Mouse (Mus musculus) MEL (cell line): ENCODE results near the gene Zfp607b.

Experiments used
- CTCF ChIP-seq, 3 experiments: IDR thresholded peaks in 2 of 3; conservative IDR thresholded peaks in 1 of 3; 2 replicates each; pipeline ENCODE4 v1.5.1; 2011 to 2012; ENCODE audit warnings: low read length in 3 of 3, low read depth in 2 of 3, mild to moderate bottlenecking in 2 of 3, improper control_type of control experiment in 1 of 3, inconsistent platforms in 1 of 3, mixed read lengths in 1 of 3, moderate library complexity in 1 of 3; ENCODE audit not compliant: control insufficient read depth in 1 of 3, insufficient read depth in 1 of 3, poor library complexity in 1 of 3, severe bottlenecking in 1 of 3
- KAT2A ChIP-seq: conservative IDR thresholded peaks from 2 replicates; pipeline ENCODE4 v1.6.1; 2012; ENCODE audit warnings: low read depth, low read length, improper control_type of control experiment, inconsistent platforms
- MAX ChIP-seq: IDR thresholded peaks from 2 replicates; pipeline ENCODE4 v1.6.1; 2011; ENCODE audit warnings: low read length, improper control_type of control experiment
- POLR2A ChIP-seq, 2 experiments: IDR thresholded peaks; 2 replicates each; pipeline ENCODE4 v1.6.1; 2011 to 2012; ENCODE audit warnings: low read length in 2 of 2, mild to moderate bottlenecking in 2 of 2, control low read depth in 1 of 2, improper control_type of control experiment in 1 of 2, low read depth in 1 of 2, moderate library complexity in 1 of 2; ENCODE audit not compliant: control insufficient read depth in 1 of 2, insufficient read depth in 1 of 2, poor library complexity in 1 of 2
- USF1 ChIP-seq: IDR thresholded peaks from 2 replicates; pipeline ENCODE4 v1.6.1; 2014; ENCODE audit warnings: low read depth, mild to moderate bottlenecking, inconsistent platforms, low read length, improper control_type of control experiment, moderate library complexity

DNA sequence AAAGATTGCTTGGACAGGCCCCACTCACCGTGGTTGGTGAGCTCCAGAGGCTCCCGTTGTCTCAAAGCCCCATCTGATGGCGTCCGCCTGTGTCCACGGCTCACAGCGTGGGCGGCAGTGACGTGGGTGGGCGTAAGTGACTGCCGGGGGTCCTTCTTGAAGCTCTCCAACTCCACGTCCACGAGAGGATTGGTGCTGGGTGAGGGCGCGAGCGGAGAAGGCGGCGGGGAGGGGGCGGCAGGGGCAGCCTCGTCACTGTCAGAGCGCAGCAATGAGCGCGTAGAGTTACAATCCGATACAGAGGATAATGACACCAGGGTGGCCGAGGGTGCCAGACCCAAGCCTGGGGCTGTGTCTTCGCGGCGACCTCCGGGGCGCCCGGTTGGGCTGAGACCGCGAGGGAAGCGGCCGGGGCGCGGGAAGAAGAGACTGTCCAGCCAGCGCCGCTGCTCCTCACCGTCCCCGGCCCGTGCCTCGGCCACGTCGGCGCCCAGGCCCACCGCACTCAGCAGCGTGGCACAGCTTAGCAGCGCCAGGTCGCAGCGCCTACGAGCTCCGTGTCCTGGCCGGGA is 31.2 kb upstream of the Zfp607b start:
- no peak for TF ChIP-seq CTCF (IDR thresholded peaks at IDR 0.05 in 2 of 3, conservative IDR thresholded peaks at IDR 0.05 in 1 of 3; ENCODE audit: control insufficient read depth in 1 of 3, insufficient read depth in 1 of 3, low read depth in 2 of 3, low read length in 3 of 3, poor library complexity in 1 of 3, severe bottlenecking in 1 of 3)
- TF ChIP-seq POLR2A (IDR thresholded peaks at IDR 0.05; ENCODE audit: control insufficient read depth in 1 of 2, insufficient read depth in 1 of 2, low read depth in 1 of 2, low read length in 2 of 2, poor library complexity in 1 of 2) = no peak
- TF ChIP-seq USF1 = no peak
- TF ChIP-seq MAX = no peak
- TF ChIP-seq KAT2A = no peak
